Mouse (Mus musculus) megakaryocyte, embryonic 14.5 days (primary cell): ENCODE data around the gene Rorc.

Experiments used
- FLI1 ChIP-seq: IDR thresholded peaks from 2 replicates; pipeline ENCODE4 v1.6.1; 2012; ENCODE audit warnings: low read length, inconsistent platforms, mixed read lengths
- GATA1 ChIP-seq: IDR thresholded peaks from 3 replicates; pipeline ENCODE4 v1.6.1; 2012; ENCODE audit warnings: mixed read lengths, low read length, inconsistent platforms, borderline replicate concordance

GRCm38 (mm10) chr3:94375146-94375545, 2.6 kb downstream of the Rorc start:
- no peak for TF ChIP-seq GATA1
- no peak for TF ChIP-seq FLI1
